16 mouse cellular contexts compared by ENCODE assay signal in the genomic region with DNA sequence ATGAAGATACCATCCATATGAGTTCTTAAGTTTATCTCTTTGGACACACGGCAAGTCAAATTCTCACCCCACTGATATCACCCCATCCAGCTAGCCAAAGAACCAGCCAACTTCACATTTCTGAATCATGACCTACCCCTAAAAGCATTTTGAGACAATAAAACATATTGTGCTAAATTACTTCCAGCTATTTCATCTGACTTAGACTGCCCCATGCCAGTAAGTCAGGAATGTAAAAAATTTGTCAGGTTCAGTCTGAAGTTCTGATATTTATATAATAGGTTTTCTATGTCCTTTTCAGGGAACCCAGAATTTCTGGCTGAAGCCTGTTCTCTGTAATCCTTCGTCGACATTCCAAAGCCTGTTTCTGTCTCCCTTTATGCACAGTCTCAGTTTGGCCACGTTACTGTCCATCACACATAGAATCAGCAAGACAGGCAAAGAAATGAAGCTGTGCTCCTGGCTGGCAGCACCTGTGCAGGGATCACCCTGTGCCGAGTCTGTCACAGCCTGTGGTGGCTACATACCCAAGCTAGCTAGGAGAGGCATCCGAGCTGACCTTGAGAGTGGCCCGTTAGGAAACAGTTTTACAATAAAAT.
DNase-seq lines count a peak whose midpoint lies in the region; ATAC-seq and TF ChIP-seq lines count a peak whose summit lies in the region.
"Had no signal": no experiment of that assay in that cellular context is flagged by ENCODE, and none has a peak within 500 bp of the region (broad histone marks: within the 10 kb centered on the region; RNA-seq: fewer than 3 reads in every experiment).

No protein-coding gene starts in this region.

- H3K4me1 ChIP-seq in hindbrain, embryonic 15.5 days (replicated peaks): peaks cover 16% of the 10 kb centered on the region
- peaks cover 13% of the 10 kb centered on the region; the same call in 1 of the 2 replicates for H3K4me1 ChIP-seq in hindbrain, embryonic 10.5 days (replicated peaks)
- H3K4me1 ChIP-seq in lung, postnatal 0 days (ENCODE audit: insufficient read depth, low read depth, low read length): no peaks in the 10 kb centered on the region
- H3K4me1 ChIP-seq in limb, embryonic 15.5 days: peaks cover 21% of the 10 kb centered on the region
- H3K4me1 ChIP-seq: stomach, embryonic 15.5 days had no signal

- no peak for TF ChIP-seq EP300 in lung, postnatal 0 days (IDR thresholded peaks at IDR 0.05)

- ATAC-seq in hindbrain, embryonic 15.5 days (ENCODE audit: low FRiP score, low read depth): no peak
- no peak for ATAC-seq in lung, postnatal 0 days
- ATAC-seq in limb, embryonic 15.5 days (ENCODE audit: insufficient number of reproducible peaks, low FRiP score, low TSS enrichment, low read depth): no peak

- no peak for DNase-seq in hindbrain, embryonic 10.5 days (ENCODE audit: low spot score)
- no peak for DNase-seq in lung, postnatal 0 days (ENCODE audit: low spot score)
- no peak for DNase-seq in lung, postnatal 10 days
- peak; percentile 13 for DNase-seq in ZHBTc4 (ENCODE audit: low read depth, low spot score)
- DNase-seq in adrenal gland, postnatal 10 days: no peak
- DNase-seq: adrenal gland, adult 2 months; cerebellum, adult 8-10 months; heart, postnatal 10 days; kidney, adult 18-20 months; kidney, postnatal 4 days; liver; thymus, postnatal 36 days had no signal

- H3K9me3 ChIP-seq in hindbrain, embryonic 15.5 days: no peaks in the 10 kb centered on the region
- no peaks in the 10 kb centered on the region for H3K9me3 ChIP-seq in hindbrain, embryonic 10.5 days
- H3K9me3 ChIP-seq in lung, postnatal 0 days (ENCODE audit: low read length): no peaks in the 10 kb centered on the region; the same call in 1 of the 2 replicates
- no peaks in the 10 kb centered on the region for H3K9me3 ChIP-seq in limb, embryonic 15.5 days
- H3K9me3 ChIP-seq: stomach, embryonic 15.5 days had no signal

- no peaks in the 10 kb centered on the region for H3K36me3 ChIP-seq in hindbrain, embryonic 15.5 days
- H3K36me3 ChIP-seq in hindbrain, embryonic 10.5 days: peaks cover 12% of the 10 kb centered on the region; the same call in 1 of the 2 replicates
- H3K36me3 ChIP-seq in lung, postnatal 0 days (ENCODE audit: insufficient read depth, low read length): peaks cover 4% of the 10 kb centered on the region; the same call in 1 of the 2 replicates
- H3K36me3 ChIP-seq in limb, embryonic 15.5 days: peaks cover 4% of the 10 kb centered on the region; the same call in 1 of the 2 replicates

- H3K4me3 ChIP-seq in hindbrain, embryonic 15.5 days: no peak overlapping the region
- no peak overlapping the region for H3K4me3 ChIP-seq in hindbrain, embryonic 10.5 days
- H3K4me3 ChIP-seq in lung, postnatal 0 days (ENCODE audit: low read depth, low read length): no peak overlapping the region
- no peak overlapping the region for H3K4me3 ChIP-seq in limb, embryonic 15.5 days
- H3K4me3 ChIP-seq: stomach, embryonic 15.5 days had no signal

- H3K4me2 ChIP-seq in hindbrain, embryonic 15.5 days: no peak overlapping the region
- no peak overlapping the region for H3K4me2 ChIP-seq in lung, postnatal 0 days (replicated peaks; ENCODE audit: low read depth, low read length)
- H3K4me2 ChIP-seq in limb, embryonic 15.5 days: no peak overlapping the region
- H3K4me2 ChIP-seq: stomach, embryonic 15.5 days had no signal

- H3K27ac ChIP-seq in hindbrain, embryonic 15.5 days (replicated peaks): 0 out of 2 replicates have a peak overlapping the region, but pooled peaks have one; percentile 2
- H3K27ac ChIP-seq in hindbrain, embryonic 10.5 days: no peak overlapping the region
- peak overlapping the region; percentile 17; the same call in 1 of the 2 replicates for H3K27ac ChIP-seq in lung, postnatal 0 days (ENCODE audit: low read length)
- H3K27ac ChIP-seq in limb, embryonic 15.5 days: peak overlapping the region; percentile 59
- H3K27ac ChIP-seq: stomach, embryonic 15.5 days had no signal

- 74% methylated on average over 7 of the region's 7 CpGs for WGBS in hindbrain, embryonic 15.5 days
- WGBS in hindbrain, embryonic 10.5 days: 91% methylated on average over 7 of the region's 7 CpGs
- 67% methylated on average over 7 of the region's 7 CpGs for WGBS in lung, postnatal 0 days
- 36% methylated on average over 7 of the region's 7 CpGs for WGBS in limb, embryonic 15.5 days

- no peak overlapping the region for H3K9ac ChIP-seq in hindbrain, embryonic 15.5 days
- no peak overlapping the region for H3K9ac ChIP-seq in lung, postnatal 0 days (replicated peaks; ENCODE audit: low read depth)
- no peak overlapping the region for H3K9ac ChIP-seq in limb, embryonic 15.5 days
- H3K9ac ChIP-seq: stomach, embryonic 15.5 days had no signal

- H3K27me3 ChIP-seq in hindbrain, embryonic 15.5 days: no peaks in the 10 kb centered on the region
- H3K27me3 ChIP-seq in hindbrain, embryonic 10.5 days (ENCODE audit: insufficient read depth, poor library complexity, severe bottlenecking): no peaks in the 10 kb centered on the region
- no peaks in the 10 kb centered on the region for H3K27me3 ChIP-seq in lung, postnatal 0 days (replicated peaks; ENCODE audit: insufficient read depth, low read length)
- H3K27me3 ChIP-seq in limb, embryonic 15.5 days: no peaks in the 10 kb centered on the region
- H3K27me3 ChIP-seq: CH12.LX; stomach, embryonic 15.5 days had no signal

- no peak for TF ChIP-seq CTCF in lung, postnatal 0 days (IDR thresholded peaks at IDR 0.05)
